In genomic region chr2:36009386-36009785, GRCm38 (mm10) we compare ENCODE assay signal across 7 mouse cellular contexts. TPM values are rescaled to one million over a fixed set of nuclear protein-coding genes. Genes with fewer than 3 reads are reported as not detected.
DNase-seq lines count a peak whose midpoint lies in the region; ATAC-seq and TF ChIP-seq lines count a peak whose summit lies in the region.

No protein-coding gene starts in this region.

- H3K4me1 ChIP-seq in G1E (ENCODE audit: insufficient read depth, low read depth, low read length), result peaks cover 2% of the 10 kb centered on the region
- peaks cover 4% of the 10 kb centered on the region; the same call in 1 of the 2 replicates for H3K4me1 ChIP-seq in cerebellum, adult 2 months (ENCODE audit: control insufficient read depth, insufficient read depth, low read length)

- no peak overlapping the region for H3K4me3 ChIP-seq in G1E (ENCODE audit: low read depth, low read length)
- no peak overlapping the region for H3K4me3 ChIP-seq in cerebellum, adult 2 months (replicated peaks; ENCODE audit: insufficient read depth, low read depth, low read length)
- H3K4me3 ChIP-seq in gastrocnemius, adult 2 months, result no peak overlapping the region

- intact Hi-C loops in gastrocnemius, adult 2 months (cut with DNase I), result loop anchor here (5.0 kb wide), 1 partner anchor 268 kb away; no protein-coding TSS in a partner anchor

- no peak overlapping the region for H3K27ac ChIP-seq in cerebellum, adult 2 months (ENCODE audit: insufficient read depth, low read length)
- no peak overlapping the region for H3K27ac ChIP-seq in gastrocnemius, adult 2 months

- no peak; the same call in 1 of the 2 replicates for ATAC-seq in G1E (ENCODE audit: extremely low read depth, insufficient number of reproducible peaks, low FRiP score, poor library complexity, severe bottlenecking)

- H3K9me3 ChIP-seq in G1E (replicated peaks), result no peaks in the 10 kb centered on the region

- peak; percentile 71 for DNase-seq in CD4-positive helper T cell, adult 2 months (ENCODE audit: low read depth, low spot score)
- peak; percentile 57 for DNase-seq in G1E (ENCODE audit: low spot score)
- DNase-seq in cerebellum, adult 2 months, result peak; percentile 54 to 57
- DNase-seq in gastrocnemius, adult 2 months, result peak; percentile 75
- DNase-seq in kidney, postnatal 25 days, result peak; percentile 58 to 69
- DNase-seq in lung, postnatal 36 days, result peak; percentile 44
- peak; percentile 64 for DNase-seq in right cerebral cortex, postnatal 14 days

- no peaks in the 10 kb centered on the region for H3K36me3 ChIP-seq in G1E (replicated peaks)

- no peak for TF ChIP-seq POLR2A in cerebellum, adult 2 months (IDR thresholded peaks at IDR 0.05; ENCODE audit: borderline replicate concordance, insufficient read depth, low read length)

- TF ChIP-seq CTCF in G1E (IDR thresholded peaks at IDR 0.05; ENCODE audit: low read depth, low read length), result peak; percentile 39; the same call in 1 of the 2 replicates
- peak; percentile 83 for TF ChIP-seq CTCF in cerebellum, adult 2 months (IDR thresholded peaks at IDR 0.05; ENCODE audit: borderline replicate concordance, insufficient read depth, low read depth, low read length)
- peak; percentile 78 for TF ChIP-seq CTCF in gastrocnemius, adult 2 months (IDR thresholded peaks at IDR 0.05)

- peaks cover 25% of the 10 kb centered on the region; the same call in 1 of the 2 replicates for H3K27me3 ChIP-seq in G1E (ENCODE audit: insufficient read depth, low read length)
- peaks cover 1% of the 10 kb centered on the region; the same call in 1 of the 2 replicates for H3K27me3 ChIP-seq in cerebellum, adult 2 months (ENCODE audit: control insufficient read depth, insufficient read depth, low read length)

- WGBS in cerebellum, adult 2 months, result 30% methylated on average over 4 of the region's 4 CpGs

RNA-seq across cellular contexts. Expression of gene Ttll11, which starts 29.7 kb away (rescaled TPM):
- not detected in 2 replicates for total RNA-seq in G1E (2014; fragmentation: Nextera tagmentation)
- total RNA-seq in G1E (2017), result 0.33 and 0.46 TPM in 2 replicates
- 0.87 and 1.1 TPM in 2 replicates for polyA plus RNA-seq in G1E (2012)
- polyA plus RNA-seq in cerebellum, adult 2 months (2012; rRNA removed), result 21.4 and 24.0 TPM in 2 replicates
- total RNA-seq in gastrocnemius, adult 2 months (2021), result 1 to 10 TPM; 3.0 to 3.4 TPM

RNA-seq across cellular contexts. Expression of gene Ndufa8, which starts 39.8 kb away (rescaled TPM):
- total RNA-seq in G1E (2014; fragmentation: Nextera tagmentation) (18.2 and 28.7 TPM in 2 replicates), G1E (2017) (40.1 and 44.9 TPM in 2 replicates)
- polyA plus RNA-seq in G1E (2012), result 31.6 and 38.9 TPM in 2 replicates
- polyA plus RNA-seq in cerebellum, adult 2 months (2012; rRNA removed), result 241 and 249 TPM in 2 replicates
- total RNA-seq in gastrocnemius, adult 2 months (2021), result 100 to 1,000 TPM; 298 to 413 TPM

RNA-seq across cellular contexts. Expression of gene Morn5, which starts 39.9 kb away (rescaled TPM):
- not detected in 2 replicates for total RNA-seq in G1E (2014; fragmentation: Nextera tagmentation)
- total RNA-seq in G1E (2017), result 0.22 TPM in 1 of 2 replicates, not detected in the other
- not detected in 2 replicates for polyA plus RNA-seq in G1E (2012)
- polyA plus RNA-seq in cerebellum, adult 2 months (2012; rRNA removed), result 2.5 and 2.6 TPM in 2 replicates
- not detected for total RNA-seq in gastrocnemius, adult 2 months (2021)

Comparison
In these comparisons a context has a peak if more than half of its experiments do, and no peak if none do; other contexts are left out.
1. RNA of gene Ndufa8, which starts 39.8 kb away (total RNA-seq): 298 to 413 TPM in gastrocnemius, adult 2 months; 18.2 to 44.9 TPM in G1E; every median in the first group is over 4 times any median in the second.
2. Peak in every context shown above with its lines, with median percentiles within 50 percentile points of each other: DNase-seq and CTCF ChIP-seq.